Mouse (Mus musculus) adrenal gland (tissue): ENCODE results near the gene Ugt1a6b.

Experiments
- intact Hi-C: fragments of 180-260 bp; cut with DNase I; formaldehyde crosslinking; loops from one replicate; pipeline ENCODE4 v1.15.1; 2025

Ugt1a6b gene

GRCm38 (mm10) chr1:88237311-88237710 lies 134.3 kb downstream of the Ugt1a6b start:
- intact Hi-C loops, result no loop called here

- intact Hi-C loops, result no loop called here
Measured at GRCm38 (mm10) chr1:88238771-88239170, 135.7 kb downstream of the Ugt1a6b start.

- intact Hi-C loops, result no loop called here
Measured at GRCm38 (mm10) chr1:88240072-88240471, 137.0 kb downstream of the Ugt1a6b start.

- intact Hi-C loops, result no loop called here
Measured at GRCm38 (mm10) chr1:88240579-88240978, 137.5 kb downstream of the Ugt1a6b start.

GRCm38 (mm10) chr1:88243861-88244260 lies 140.8 kb downstream of the Ugt1a6b start:
- intact Hi-C loops, result no loop called here

GRCm38 (mm10) chr1:88245881-88246280 lies 142.8 kb downstream of the Ugt1a6b start:
- intact Hi-C loops, result no loop called here

- intact Hi-C loops, result no loop called here
Measured at GRCm38 (mm10) chr1:88246386-88246785, 143.3 kb downstream of the Ugt1a6b start.

- intact Hi-C loops, result no loop called here
Measured at GRCm38 (mm10) chr1:88247660-88248059, 144.6 kb downstream of the Ugt1a6b start.

- intact Hi-C loops, result no loop called here
Measured at GRCm38 (mm10) chr1:88248658-88249057, 145.6 kb downstream of the Ugt1a6b start.

GRCm38 (mm10) chr1:88249596-88249995 lies 146.5 kb downstream of the Ugt1a6b start:
- intact Hi-C loops, result no loop called here

GRCm38 (mm10) chr1:88250023-88250422 lies 147.0 kb downstream of the Ugt1a6b start:
- intact Hi-C loops, result no loop called here

GRCm38 (mm10) chr1:88253106-88253505 lies 150.1 kb downstream of the Ugt1a6b start:
- intact Hi-C loops, result no loop called here

- intact Hi-C loops, result no loop called here
Measured at GRCm38 (mm10) chr1:88253540-88253939, 150.5 kb downstream of the Ugt1a6b start.

GRCm38 (mm10) chr1:88254793-88255465 lies 151.9 kb downstream of the Ugt1a6b start:
- intact Hi-C loops, result no loop called here

GRCm38 (mm10) chr1:88255466-88255857 lies 152.4 kb downstream of the Ugt1a6b start:
- intact Hi-C loops, result no loop called here

- intact Hi-C loops, result no loop called here
Measured at GRCm38 (mm10) chr1:88255989-88256754, 153.1 kb downstream of the Ugt1a6b start.

- intact Hi-C loops, result no loop called here
Measured at GRCm38 (mm10) chr1:88256886-88257663, 154.0 kb downstream of the Ugt1a6b start.

- intact Hi-C loops, result no loop called here
Measured at GRCm38 (mm10) chr1:88257681-88258080, 154.6 kb downstream of the Ugt1a6b start.

GRCm38 (mm10) chr1:88258361-88258760 lies 155.3 kb downstream of the Ugt1a6b start:
- intact Hi-C loops, result no loop called here

- intact Hi-C loops, result no loop called here
Measured at GRCm38 (mm10) chr1:88258881-88259642, 156.0 kb downstream of the Ugt1a6b start.

GRCm38 (mm10) chr1:88259643-88260024 lies 156.6 kb downstream of the Ugt1a6b start:
- intact Hi-C loops, result no loop called here
